Mouse (Mus musculus) intestine, embryonic 15.5 days (tissue): ENCODE measurements at regions not wholly inside any gene's neighbourhood (a gene's known extent, or its start where the extent isn't known, plus 50 kb on each side); places are given as distances from the start of the nearest gene placed in this dataset.

Experiments
- ATAC-seq: fragments of 200-750 bp; cut with Nextera tagmentation; 2 replicates; pipeline ENCODE4 v1.8.0; 2017; ENCODE audit warnings: moderate TSS enrichment, moderate library complexity
- H3K27ac ChIP-seq: fragments of 300-500 bp; sonication (generic); 2 replicates; pipeline ENCODE4 v1.5.1; 2015; ENCODE audit warnings: mild to moderate bottlenecking, inconsistent platforms
- H3K27me3 ChIP-seq: fragments of 300-500 bp; sonication (generic); replicated peaks from 2 replicates; pipeline ENCODE4 v1.6.1; 2015; ENCODE audit warnings: inconsistent platforms
- H3K36me3 ChIP-seq: fragments of 300-500 bp; sonication (generic); 2 replicates; pipeline ENCODE4 v1.6.1; 2015; ENCODE audit warnings: inconsistent platforms
- H3K4me1 ChIP-seq: fragments of 300-500 bp; sonication (generic); replicated peaks from 2 replicates; pipeline ENCODE4 v1.6.1; 2015; ENCODE audit warnings: inconsistent platforms
- H3K4me2 ChIP-seq: fragments of 300-500 bp; sonication (generic); replicated peaks from 2 replicates; pipeline ENCODE4 v1.6.1; 2015; ENCODE audit warnings: mild to moderate bottlenecking, inconsistent platforms
- H3K4me3 ChIP-seq: fragments of 300-500 bp; sonication (generic); replicated peaks from 2 replicates; pipeline ENCODE4 v1.5.1; 2015; ENCODE audit warnings: inconsistent platforms
- H3K9ac ChIP-seq: fragments of 300-500 bp; sonication (generic); 2 replicates; pipeline ENCODE4 v1.6.1; 2015; ENCODE audit warnings: inconsistent platforms
- H3K9me3 ChIP-seq: fragments of 300-500 bp; sonication (generic); 2 replicates; pipeline ENCODE4 v1.6.1; 2016; ENCODE audit warnings: inconsistent platforms
- WGBS: fragments of 180-500 bp; shearing (Covaris S2); methylation state at CpG from one replicate; pipeline ENCODE4 v1.1.7; 2015; 5-methylcytosine and 5-hydroxymethylcytosine counted together

DNA sequence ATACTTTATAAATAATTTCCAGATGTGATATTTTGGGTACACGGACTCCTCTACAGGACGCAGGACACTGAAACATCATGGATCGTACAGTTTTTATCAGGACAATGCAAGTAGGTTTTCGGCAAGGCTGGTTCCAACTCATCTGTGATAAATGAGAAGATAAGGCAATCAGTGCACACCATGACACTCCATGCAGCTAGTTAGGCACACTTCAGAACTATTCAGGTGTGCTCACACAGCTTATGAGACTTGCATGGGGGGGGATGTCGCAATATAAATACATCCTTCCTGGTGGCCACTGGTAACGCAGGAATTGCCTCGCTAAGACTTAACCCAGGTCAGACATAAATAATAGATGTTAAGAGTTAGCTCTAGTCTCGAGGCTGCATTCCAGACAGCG, 77.3 kb upstream of the Dnajc24 start:
- no peak overlapping the region for H3K4me2 ChIP-seq
- H3K4me1 ChIP-seq: no peaks in the 10 kb centered on the region
- H3K9ac ChIP-seq: no peak overlapping the region
- no peaks in the 10 kb centered on the region for H3K27me3 ChIP-seq
- no peak for ATAC-seq
- no peaks in the 10 kb centered on the region for H3K9me3 ChIP-seq
- H3K36me3 ChIP-seq: no peaks in the 10 kb centered on the region
- H3K27ac ChIP-seq: no peak overlapping the region
- no peak overlapping the region for H3K4me3 ChIP-seq
- 61% methylated on average over 9 of the region's 9 CpGs for WGBS

- Histone ChIP-seq H3K4me2 (no peak overlapping the region), H3K4me3 (no peak overlapping the region), H3K9me3 (no peaks in the 10 kb centered on the region), H3K27me3 (no peaks in the 10 kb centered on the region), H3K4me1 (no peaks in the 10 kb centered on the region), H3K27ac (no peak overlapping the region), H3K36me3 (no peaks in the 10 kb centered on the region), H3K9ac (no peak overlapping the region)
- ATAC-seq: no peak
- WGBS: 75% methylated on average over 3 of the region's 3 CpGs
These were observed 75.2 kb upstream of the Dnajc24 start for GRCm38 (mm10) chr2:106078591-106078990.

DNA sequence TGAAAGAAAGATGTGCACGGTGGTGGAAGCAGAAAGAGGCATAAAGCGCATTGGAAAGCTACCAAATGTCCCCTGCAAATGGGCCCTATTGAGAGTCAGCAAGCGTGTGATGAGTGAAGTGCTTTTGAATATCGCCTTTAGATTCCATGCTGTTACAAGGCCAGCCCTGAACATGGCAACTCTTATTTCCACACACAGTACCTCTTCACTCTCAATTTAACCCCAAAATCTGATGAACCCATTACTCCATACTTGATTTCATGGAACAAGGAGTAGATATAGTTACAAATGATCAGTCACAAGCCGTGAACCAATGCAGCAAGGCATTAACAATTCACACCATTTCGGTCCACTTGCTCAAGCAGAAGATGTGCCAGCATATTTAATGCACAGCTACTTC, 71.1 kb upstream of the Dnajc24 start:
- Histone ChIP-seq H3K4me2 (no peak overlapping the region), H3K9ac (no peak overlapping the region), H3K9me3 (no peaks in the 10 kb centered on the region), H3K4me3 (no peak overlapping the region), H3K4me1 (no peaks in the 10 kb centered on the region), H3K27me3 (no peaks in the 10 kb centered on the region), H3K27ac (no peak overlapping the region), H3K36me3 (no peaks in the 10 kb centered on the region)
- WGBS: 90% methylated on average over 6 of the region's 6 CpGs
- ATAC-seq: no peak

- Histone ChIP-seq H3K4me2 (no peak overlapping the region), H3K4me1 (no peaks in the 10 kb centered on the region), H3K36me3 (no peaks in the 10 kb centered on the region), H3K9me3 (no peaks in the 10 kb centered on the region), H3K4me3 (no peak overlapping the region), H3K27me3 (no peaks in the 10 kb centered on the region), H3K9ac (no peak overlapping the region), H3K27ac (no peak overlapping the region)
- 69% methylated on average over 2 of the region's 2 CpGs for WGBS
- no peak for ATAC-seq
These were observed 61.0 kb upstream of the Dnajc24 start for GRCm38 (mm10) chr2:106064316-106064715.
